Mouse (Mus musculus) layer of hippocampus, adult 6 months (tissue): ENCODE measurements around the gene Sost. TPM values are rescaled to one million over a fixed set of nuclear protein-coding genes. Genes with fewer than 3 reads are reported as not detected.

Source experiments
- long read RNA-seq, 2 experiments: library from polyadenylated mRNA; unstranded; transcript quantifications; one replicate each; pipeline ENCODE4 v2.0.0; 2019 to 2020
- polyA plus RNA-seq: library from polyadenylated mRNA; unstranded; fragments of <200 nt; fragmentation: Nextera tagmentation; gene quantifications from 2 replicates; pipeline ENCODE4 v1.2.3, GENCODE M21; 2021

Sost gene
- 0.06 TPM in 1 of 2 replicates, not detected in the other for polyA plus RNA-seq
- long read RNA-seq, experiment 1: 0 reads
- long read RNA-seq, experiment 2: 0 reads

GRCm38 (mm10) chr11:101966965-101967614, at the start of gene Sost:
TSS of gene Sost (minus strand) at chr11:101967015.

GRCm38 (mm10) chr11:101986913-101987312, 20.1 kb upstream of the Sost start, which contains the start of gene Dusp3:
TSS of gene Dusp3 (minus strand) at chr11:101987013.

GRCm38 (mm10) chr11:101984054-101985025, 17.5 kb upstream of the Sost start, which contains the start of gene Cfap97d1:
TSS of gene Cfap97d1 (plus strand) at chr11:101984279.

Other genes with a start within 250 kb of the Sost start
- gene Dhx8, start 234.1 kb downstream of the Sost start, polyA plus RNA-seq: 11.0 and 14.5 TPM in 2 replicates
- gene Etv4, start 181.6 kb downstream of the Sost start, polyA plus RNA-seq: 0.80 TPM in 2 replicates
- 0.89 and 1.3 TPM in 2 replicates for gene Meox1, start 72.6 kb downstream of the Sost start, polyA plus RNA-seq
- gene Cfap97d1, start 17.3 kb upstream of the Sost start, polyA plus RNA-seq: not detected in 2 replicates
- 144 and 214 TPM in 2 replicates for gene Dusp3, start 20.0 kb upstream of the Sost start, polyA plus RNA-seq
- 27.7 and 28.5 TPM in 2 replicates for gene Mpp3, start 61.4 kb upstream of the Sost start, polyA plus RNA-seq
- 0.13 and 0.15 TPM in 2 replicates for gene Cd300lg, start 74.5 kb upstream of the Sost start, polyA plus RNA-seq
- gene Mpp2, start 121.5 kb upstream of the Sost start, polyA plus RNA-seq: 29.7 and 35.5 TPM in 2 replicates
- gene Ppy, start 134.3 kb upstream of the Sost start, polyA plus RNA-seq: not detected in 2 replicates
- gene Pyy, start 140.8 kb upstream of the Sost start, polyA plus RNA-seq: not detected in 2 replicates
- gene Nags, start 178.5 kb upstream of the Sost start, polyA plus RNA-seq: not detected in 2 replicates
- gene Tmem101, start 189.4 kb upstream of the Sost start, polyA plus RNA-seq: 47.2 and 48.5 TPM in 2 replicates
- 107 and 134 TPM in 2 replicates for gene Lsm12, start 218.3 kb upstream of the Sost start, polyA plus RNA-seq
- 29.6 and 35.3 TPM in 2 replicates for gene G6pc3, start 222.6 kb upstream of the Sost start, polyA plus RNA-seq